Mouse (Mus musculus) urinary bladder, postnatal 25 days (tissue): ENCODE measurements around the gene Vmn2r19.
"Not testable (repeated sequence)": the region's sequence is repeated elsewhere in the genome, so short reads cannot be mapped to it uniquely, and the experiment has no call there.

ENCODE experiments used
- DNase-seq: peaks from one replicate; pipeline ENCODE4 v3.0.0; 2022; ENCODE audit warnings: low spot score

The Vmn2r19 gene

DNA sequence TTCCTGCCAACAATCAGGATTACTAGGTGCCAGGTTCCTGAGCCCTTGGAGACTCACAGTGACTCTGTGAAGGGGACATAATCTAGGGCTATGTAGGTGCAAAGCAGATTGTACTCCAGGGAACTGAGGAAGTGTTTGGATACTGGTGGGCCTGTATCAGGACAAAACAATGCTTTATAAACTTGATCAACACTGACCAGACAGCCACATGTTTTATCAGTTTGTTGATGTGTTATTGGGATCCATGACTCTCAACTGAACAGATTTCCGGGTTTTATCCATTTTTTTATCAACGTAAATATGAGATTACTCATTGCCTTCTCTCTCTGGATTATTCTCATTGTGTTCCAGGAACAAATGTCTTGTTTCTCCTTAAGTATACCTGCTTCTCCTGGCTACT lies at the start of gene Vmn2r19:
Gene Vmn2r19 (plus strand): TSS at position 301 of the 400 bp plus-strand sequence.
- DNase-seq: no peak

DNA sequence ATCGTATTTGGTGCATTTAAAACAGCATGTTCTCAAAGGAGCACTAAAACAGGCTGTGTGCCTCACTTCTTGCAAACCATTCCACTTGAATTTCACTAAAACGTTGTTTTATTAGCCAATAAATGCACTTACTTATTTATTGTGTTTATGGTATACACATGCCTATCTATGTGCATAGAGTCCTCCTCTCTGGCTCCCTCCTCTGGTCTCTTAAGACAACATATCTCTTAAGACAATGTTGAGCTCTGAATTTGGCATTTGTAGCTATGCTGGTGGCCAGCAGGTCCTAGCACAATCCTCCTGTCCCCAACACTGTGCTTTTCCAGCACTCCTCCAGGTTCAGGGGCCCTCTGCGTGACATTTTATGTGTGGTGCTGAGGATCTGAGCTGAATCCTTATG lies 49.2 kb upstream of the Vmn2r19 start:
- no peak for DNase-seq

DNA sequence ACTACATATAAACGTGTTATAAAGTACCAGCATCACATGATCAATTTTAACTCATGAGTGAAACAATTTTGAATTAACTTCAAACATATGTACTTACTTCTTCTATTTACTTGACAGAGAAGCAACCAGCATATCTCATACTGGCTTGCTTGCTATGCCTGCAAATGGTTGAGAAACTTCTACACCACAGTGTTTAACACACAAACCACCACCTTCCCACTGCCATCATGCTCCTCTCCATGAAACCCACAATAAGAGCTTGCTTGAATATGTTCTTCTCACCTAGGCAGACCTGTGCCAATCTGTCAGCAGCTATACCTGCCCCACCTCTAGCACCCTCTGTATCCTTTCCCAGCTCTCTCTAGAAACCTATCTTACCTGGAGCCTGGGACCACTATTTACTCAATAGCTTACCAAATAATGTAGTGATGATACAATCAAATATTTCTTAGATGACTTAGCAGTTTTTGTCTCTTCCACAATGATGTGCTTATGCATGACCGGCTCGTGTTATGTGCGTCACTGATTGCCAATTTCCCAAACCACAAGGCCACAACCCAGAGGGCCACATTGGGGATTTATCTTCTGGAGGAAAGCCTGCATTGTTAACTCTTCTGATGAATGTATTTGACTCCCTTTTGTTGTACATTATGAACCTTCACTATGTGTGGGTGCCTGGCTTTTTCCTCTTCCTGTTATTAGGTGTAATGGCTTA lies 48.1 kb upstream of the Vmn2r19 start:
- no peak for DNase-seq

DNA sequence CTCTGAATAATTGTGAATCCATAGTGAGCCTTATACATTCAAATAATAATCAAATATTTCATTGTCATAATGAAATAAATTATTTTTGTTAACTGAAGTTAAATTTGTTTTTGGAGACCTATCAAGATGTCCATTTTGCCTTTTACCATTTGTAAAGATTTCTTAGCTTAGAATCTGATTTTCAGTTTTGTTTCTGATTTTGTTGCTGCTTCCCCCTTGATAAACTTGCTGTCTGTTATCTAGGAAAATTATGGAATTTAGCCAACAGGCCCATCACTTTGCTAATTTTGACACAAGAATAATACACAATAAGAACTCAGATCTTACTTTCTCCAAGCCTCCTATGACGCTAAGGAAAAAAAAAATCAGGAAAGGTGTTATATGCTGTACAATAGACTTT lies 47.3 kb upstream of the Vmn2r19 start:
- no peak for DNase-seq

DNA sequence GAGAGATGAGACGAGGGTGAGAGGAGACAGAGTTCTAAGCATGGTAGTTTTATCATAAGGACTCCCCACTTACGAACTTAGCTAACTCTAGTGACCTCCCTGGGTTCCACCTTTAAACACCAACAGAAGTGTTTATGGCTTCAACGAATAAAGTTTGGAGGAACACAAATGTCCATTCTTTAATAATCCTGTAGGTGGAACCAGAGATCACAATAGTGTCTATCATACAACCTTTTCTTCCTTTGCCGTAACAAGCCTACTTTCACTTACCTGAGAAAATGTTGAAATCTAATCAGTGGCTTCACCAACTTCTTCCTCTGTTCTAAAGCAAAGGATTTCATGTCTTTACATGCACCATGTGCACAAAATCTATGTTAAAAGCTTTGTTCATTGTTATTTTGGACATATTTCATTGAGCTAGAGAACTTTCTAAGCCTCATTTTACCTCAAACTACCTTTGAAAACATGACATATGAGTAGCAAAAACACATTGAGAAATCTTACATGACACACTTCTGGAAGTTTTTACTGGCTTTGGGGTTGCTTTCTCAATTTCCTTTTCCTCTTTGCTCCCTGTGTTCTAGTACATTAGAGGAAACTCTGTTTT lies 46.5 kb upstream of the Vmn2r19 start, which contains the start of gene Clec4d:
Gene Clec4d (plus strand): TSS at position 557 of the 607 bp plus-strand sequence.
- DNase-seq: no peak

DNA sequence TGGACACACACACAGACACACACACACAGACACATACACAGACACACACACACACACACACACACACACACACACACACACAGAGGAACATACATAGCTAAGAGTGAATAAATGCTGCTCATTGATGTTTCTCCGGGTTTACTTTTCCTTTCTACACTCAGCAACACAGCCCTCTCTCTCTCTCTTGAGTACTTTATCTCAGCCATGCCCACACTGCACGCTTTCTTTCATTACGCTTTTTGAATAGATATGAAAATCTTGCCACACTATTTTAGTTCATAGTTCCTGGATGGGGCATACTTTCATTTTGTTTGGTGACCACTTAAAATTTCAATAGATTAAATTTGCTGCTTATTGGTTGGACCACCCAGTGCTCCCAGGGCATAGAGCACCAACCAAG lies 43.9 kb upstream of the Vmn2r19 start:
- no peak for DNase-seq

DNA sequence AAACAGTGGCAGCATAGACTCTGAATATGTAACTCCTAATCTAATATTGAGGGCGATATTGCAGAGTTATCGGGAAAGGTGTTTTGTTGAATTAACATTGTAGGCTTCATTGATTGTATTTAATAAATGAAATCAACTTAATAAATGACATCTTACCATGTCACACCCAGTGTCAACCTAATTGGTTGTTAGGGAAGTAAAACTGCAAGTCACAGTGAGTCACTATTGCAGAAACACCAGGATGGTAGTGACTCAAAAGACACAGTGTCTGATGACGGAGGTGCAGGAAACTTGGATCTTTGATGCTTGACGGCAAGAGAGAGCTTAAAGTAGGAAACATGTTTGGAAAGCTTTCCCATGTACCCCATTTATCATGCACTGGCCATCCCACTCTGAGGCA lies 42.3 kb upstream of the Vmn2r19 start:
- no peak for DNase-seq

DNA sequence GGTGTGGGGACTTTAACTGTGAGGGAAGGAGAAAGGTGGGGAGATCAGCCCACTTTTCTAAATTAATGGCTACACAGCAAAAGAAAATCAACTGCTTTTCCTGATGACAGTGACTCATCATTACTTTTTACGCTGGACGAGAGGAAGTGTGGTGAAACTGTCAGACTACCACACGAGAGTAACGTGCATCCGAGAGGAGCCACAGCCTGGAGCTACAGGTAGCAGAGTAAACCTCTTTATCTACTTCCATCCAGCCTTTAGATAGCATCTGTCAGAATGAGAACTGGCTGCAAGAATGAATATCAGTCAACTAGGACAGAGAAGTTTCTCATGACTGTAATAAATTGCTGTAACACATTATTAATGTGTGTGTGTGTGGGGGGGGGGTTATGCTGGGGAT lies 41.2 kb upstream of the Vmn2r19 start:
- no peak for DNase-seq

DNA sequence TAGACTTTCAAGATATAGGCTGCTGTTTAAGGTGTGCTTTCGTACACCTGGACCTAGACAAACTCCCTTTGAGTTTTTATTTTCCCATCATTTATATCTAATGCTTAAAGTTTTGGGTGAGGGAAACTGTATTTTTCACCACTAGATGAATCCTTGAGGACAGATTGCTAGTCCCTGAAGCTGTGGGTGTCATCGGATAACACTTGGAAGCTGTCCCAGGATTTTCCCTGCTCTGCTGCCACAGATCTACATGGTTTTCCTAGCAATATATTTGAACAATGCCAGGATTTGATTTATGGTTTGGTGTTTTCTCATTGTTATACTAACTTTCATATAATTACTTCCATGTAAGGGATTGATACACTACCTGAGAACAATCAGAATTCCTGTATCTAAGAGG lies 28.7 kb upstream of the Vmn2r19 start:
- no peak for DNase-seq

DNA sequence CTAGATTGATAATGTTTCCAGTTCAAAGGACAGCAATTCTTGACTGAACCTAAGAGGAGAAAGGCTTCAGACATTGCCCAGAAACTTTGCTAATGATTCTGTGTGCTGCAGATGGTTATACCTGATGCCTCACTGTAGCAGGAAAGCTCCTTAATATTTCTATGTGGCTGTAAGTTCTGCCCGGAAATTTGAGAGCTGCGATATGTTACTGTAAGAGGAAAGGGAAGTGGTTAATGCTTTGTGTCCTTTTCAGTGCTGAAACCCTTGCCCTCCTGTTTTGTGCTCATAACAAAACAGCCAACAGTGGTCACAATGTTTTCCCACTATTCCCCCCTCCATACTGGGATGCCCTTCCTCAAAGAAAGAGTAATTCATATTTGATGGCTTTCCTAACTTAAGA lies 21.8 kb upstream of the Vmn2r19 start:
- no peak for DNase-seq

DNA sequence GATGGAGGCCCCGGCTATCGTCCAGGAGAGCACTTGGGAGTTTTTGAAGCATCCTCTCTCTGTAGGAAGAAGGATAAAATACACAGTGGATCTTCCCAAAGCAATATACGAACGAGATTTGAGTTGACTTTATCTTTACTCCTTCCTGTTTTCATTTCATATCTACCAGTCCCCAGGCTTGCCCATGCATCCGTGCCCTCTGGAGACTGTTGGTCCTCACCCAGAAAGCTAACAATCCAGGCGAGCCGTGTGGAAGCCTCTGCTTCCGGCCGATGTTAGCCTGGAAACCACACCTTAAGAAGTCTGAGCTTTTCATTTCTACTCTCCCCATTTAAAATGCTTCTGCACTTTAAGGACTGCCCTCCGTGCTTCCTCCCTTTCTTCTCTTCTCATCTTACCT lies 19.2 kb upstream of the Vmn2r19 start:
- DNase-seq: no peak

DNA sequence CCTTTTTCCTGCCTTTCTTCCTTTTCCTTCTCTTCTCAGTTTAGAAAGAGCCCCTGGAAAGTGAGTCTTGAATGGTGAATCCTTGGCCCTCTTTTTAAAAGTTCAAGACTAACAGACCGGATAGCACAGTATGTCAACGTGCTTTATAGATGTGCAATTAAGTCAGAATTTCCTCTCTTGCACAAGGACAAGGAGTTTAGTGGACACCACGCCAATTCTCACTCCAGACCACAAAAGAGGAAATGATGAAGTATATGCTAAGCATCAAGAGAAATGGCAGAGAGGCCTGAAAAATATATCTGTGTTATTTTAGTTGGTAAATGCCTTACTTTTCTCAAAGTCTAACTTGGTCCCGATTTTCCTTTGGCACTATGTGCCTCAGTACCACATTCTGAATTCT lies 18.4 kb upstream of the Vmn2r19 start, which contains the start of gene Clec4e:
Gene Clec4e (minus strand): TSS at position 118 of the 400 bp plus-strand sequence.
- no peak for DNase-seq

DNA sequence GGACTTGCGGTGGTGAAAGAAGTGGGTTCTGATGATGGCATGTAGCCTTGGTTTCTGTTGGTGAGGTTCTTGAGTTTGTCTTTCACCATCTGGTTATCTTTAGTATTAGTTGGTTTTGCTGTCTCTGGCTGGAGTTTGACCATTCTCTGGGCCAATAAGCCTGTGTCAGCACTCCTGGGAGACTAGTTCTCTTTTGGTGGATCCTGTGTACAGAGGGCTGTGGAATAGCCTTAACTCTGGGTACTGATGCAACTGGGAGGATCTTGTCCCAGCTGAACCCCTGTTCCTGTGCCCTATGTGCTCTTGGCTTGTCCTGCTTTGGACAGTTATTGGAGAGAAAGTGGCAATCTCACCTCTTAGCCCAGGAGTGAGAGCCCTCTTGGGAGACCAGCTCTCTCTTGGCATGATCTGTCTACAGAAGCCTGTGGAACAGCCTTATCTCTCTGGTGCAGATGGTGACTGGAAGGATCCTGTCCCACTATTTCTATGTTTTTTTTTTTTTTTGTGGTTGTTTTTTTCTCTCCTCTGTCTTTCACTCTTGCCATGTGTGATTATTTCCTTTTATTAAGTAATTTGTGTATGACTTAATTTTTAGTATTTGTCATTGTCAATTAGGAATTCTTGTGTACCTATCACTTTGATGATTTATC lies 15.3 kb upstream of the Vmn2r19 start:
- DNase-seq: no peak

DNA sequence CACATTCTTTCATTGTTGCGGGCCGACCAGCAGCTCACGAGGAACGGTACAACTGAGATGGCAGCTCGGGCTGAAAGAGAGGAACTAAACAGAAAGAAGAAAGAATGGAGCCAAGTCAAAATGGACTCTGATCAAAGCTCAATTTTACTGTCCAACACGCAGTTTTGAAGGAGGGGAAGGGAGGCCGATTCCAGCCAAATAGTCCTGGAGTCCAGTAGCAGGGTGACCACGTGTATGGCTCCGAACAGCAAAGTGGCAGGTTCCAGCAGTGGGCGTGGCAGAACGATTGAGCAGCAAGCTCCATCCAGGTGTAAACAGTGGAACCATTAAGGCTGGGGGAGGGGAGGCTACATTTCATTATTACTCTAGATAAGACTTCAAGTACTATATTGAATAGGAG lies 14.6 kb upstream of the Vmn2r19 start:
- DNase-seq: not testable (repeated sequence)

DNA sequence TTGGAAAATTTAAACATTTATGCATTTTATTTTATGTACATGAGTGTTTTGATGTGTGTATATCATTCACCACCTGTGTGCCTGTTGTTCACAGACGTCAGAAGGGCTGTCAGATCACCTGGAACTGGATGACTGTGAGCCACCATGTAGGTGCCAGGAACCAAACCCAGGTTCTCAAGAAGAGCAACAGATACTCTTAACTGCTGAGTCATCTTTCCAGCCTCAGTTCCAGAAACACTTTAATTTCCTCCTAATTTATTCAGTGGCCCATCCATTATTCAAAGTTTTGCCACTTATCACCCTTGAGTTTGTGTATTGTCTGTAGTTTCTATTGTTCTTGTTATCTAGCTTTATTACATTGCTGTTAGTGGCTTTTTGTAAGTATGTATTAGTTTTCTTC lies 11.4 kb upstream of the Vmn2r19 start:
- no peak for DNase-seq

DNA sequence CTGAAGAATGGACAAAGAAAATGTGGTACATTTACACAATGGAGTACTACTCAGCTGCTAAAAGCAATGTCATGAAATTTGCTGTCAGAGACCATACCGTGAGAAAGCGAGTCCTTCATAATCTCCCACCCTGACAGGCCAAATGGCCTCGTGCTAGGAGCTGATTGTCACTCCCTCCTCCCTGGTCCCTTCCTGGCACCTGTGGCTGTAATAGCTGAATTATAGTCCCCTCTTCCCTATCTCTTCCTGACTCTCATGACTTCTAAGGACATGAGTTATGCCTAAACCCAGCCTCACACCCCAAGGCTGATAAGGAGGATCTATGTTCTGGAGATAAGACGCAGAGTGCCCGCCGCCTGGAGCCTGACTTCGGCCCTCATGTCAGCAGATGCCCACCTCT lies 1.8 kb upstream of the Vmn2r19 start:
- DNase-seq: not testable (repeated sequence)

DNA sequence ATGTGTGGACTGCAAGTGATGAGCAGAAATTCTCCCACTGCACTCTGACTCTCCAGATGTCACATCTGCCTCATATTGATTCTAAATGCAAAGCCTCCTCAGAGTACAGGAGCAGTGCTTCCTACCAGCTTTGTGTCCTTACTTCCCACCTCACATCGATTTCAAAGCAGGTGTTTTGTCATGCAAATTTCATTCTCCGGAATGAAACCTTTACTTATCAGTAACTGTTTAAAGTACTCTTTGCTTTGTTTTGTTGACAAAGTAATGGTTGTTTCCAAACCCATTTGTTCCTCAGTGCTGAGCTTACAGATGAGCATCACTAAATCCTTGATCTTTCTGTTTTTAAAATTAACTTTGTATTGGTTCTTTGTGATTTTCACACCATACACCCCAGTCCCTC lies 24.4 kb downstream of the Vmn2r19 start:
- no peak for DNase-seq

DNA sequence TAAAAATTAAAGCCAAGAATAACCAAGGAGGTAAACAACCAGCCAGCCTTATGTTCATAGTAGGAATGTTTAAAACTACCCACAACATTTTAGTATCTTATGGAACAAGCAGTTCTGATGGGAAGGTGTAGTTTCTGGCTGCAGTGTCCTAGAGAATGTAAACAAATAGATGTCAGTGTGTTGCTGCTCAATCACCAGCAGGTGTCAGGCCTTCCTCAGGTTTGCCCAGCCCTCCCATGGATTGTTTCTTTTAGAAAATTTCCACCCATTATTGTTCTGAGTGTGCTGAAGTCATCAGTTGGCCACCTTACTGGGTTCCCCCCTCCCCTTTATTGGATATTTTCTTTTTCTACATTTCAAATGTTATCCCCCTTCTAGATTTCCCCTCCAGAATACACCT lies 32.0 kb downstream of the Vmn2r19 start:
- DNase-seq: no peak

DNA sequence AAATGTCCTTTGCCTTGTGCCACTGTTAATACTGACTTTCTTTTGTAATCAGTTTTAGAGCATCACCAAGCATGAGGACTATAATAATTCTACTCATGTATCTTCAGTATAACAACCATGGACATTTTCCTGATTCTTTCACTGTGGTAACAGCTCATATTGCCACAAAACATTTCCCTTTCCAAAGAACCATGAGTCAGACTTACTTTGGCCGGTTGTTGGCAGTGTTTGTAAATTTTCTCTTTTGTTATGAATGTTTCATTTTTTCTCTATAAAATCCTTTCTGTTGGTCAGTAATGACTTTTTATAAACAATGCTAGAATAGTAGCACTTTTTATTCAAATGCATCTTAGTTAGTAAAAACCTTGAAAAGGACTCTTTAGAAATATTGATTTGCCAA lies 38.0 kb downstream of the Vmn2r19 start:
- no peak for DNase-seq
